Mouse (Mus musculus): ENCODE measurements around the gene Gsc.

- TF ChIP-seq EP300 (IDR thresholded peaks at IDR 0.05; ENCODE audit: insufficient read depth, low read depth, low read length) = no peak
- no peak for TF ChIP-seq POLR2A (IDR thresholded peaks at IDR 0.05; ENCODE audit: insufficient read depth, low read depth, low read length)
- TF ChIP-seq CTCF (IDR thresholded peaks at IDR 0.05) = no peak
Measured at GRCm38 (mm10) chr12:104422615-104423392, 50.3 kb downstream of the Gsc start.

All from heart, adult 2 months (tissue).